Mouse (Mus musculus) MEL (cell line): Measurements from ENCODE around the gene Mt2. TPM values are rescaled to one million over a fixed set of nuclear protein-coding genes. Genes with fewer than 3 reads are reported as not detected.
A peak's percentile ranks its signal among the peaks of the same experiment; 100 is the strongest.

Experiments
- CTCF ChIP-seq, 3 experiments: IDR thresholded peaks in 2 of 3; conservative IDR thresholded peaks in 1 of 3; 2 replicates each; pipeline ENCODE4 v1.5.1; 2011 to 2012; ENCODE audit warnings: low read length in 3 of 3, low read depth in 2 of 3, mild to moderate bottlenecking in 2 of 3, improper control_type of control experiment in 1 of 3, inconsistent platforms in 1 of 3, mixed read lengths in 1 of 3, moderate library complexity in 1 of 3; ENCODE audit not compliant: control insufficient read depth in 1 of 3, insufficient read depth in 1 of 3, poor library complexity in 1 of 3, severe bottlenecking in 1 of 3
- EP300 ChIP-seq, 2 experiments: IDR thresholded peaks; 2 replicates each; pipeline ENCODE4 v1.6.1; 2011; ENCODE audit warnings: improper control_type of control experiment in 2 of 2, low read length in 2 of 2, low read depth in 1 of 2, mild to moderate bottlenecking in 1 of 2
- ETS1 ChIP-seq: IDR thresholded peaks from 2 replicates; pipeline ENCODE4 v1.6.1; 2012; ENCODE audit warnings: low read depth, mild to moderate bottlenecking, inconsistent platforms, low read length, improper control_type of control experiment, moderate library complexity
- MXI1 ChIP-seq: IDR thresholded peaks from 2 replicates; pipeline ENCODE4 v1.6.1; 2011; ENCODE audit warnings: mild to moderate bottlenecking, low read depth, low read length, improper control_type of control experiment
- POLR2AphosphoS5 ChIP-seq: IDR thresholded peaks from 2 replicates; pipeline ENCODE4 v1.6.1; 2012; ENCODE audit warnings: low read depth, borderline replicate concordance, mild to moderate bottlenecking, inconsistent platforms, low read length, moderate library complexity, mixed read lengths
- SIN3A ChIP-seq: IDR thresholded peaks from 2 replicates; pipeline ENCODE4 v1.6.1; 2012; ENCODE audit warnings: low read length, improper control_type of control experiment, inconsistent platforms
- TBP ChIP-seq: IDR thresholded peaks from 2 replicates; pipeline ENCODE4 v1.8.0; 2011; ENCODE audit warnings: low read depth, low read length, improper control_type of control experiment
- TCF12 ChIP-seq: IDR thresholded peaks from 2 replicates; pipeline ENCODE4 v1.6.1; 2014; ENCODE audit warnings: low read depth, mild to moderate bottlenecking, inconsistent platforms, low read length, improper control_type of control experiment, moderate library complexity
- polyA plus RNA-seq, 2 experiments: library from polyadenylated mRNA; stranded (reverse) in 1 of 2; unstranded in 1 of 2; fragments of >175 nt in 1 of 2; fragments of >200 nt in 1 of 2; gene quantifications; 2 replicates each; pipeline versions ENCODE4 v1.2.1 to v1.2.4; 2012; ENCODE audit warnings: low replicate concordance in 2 of 2, low read depth in 1 of 2; ENCODE audit not compliant: insufficient read length in 2 of 2, insufficient read depth in 1 of 2, missing spikeins in 1 of 2
- total RNA-seq: library from RNA; depleted of rRNA; stranded (reverse); fragments of 300-350 nt; gene quantifications from 2 replicates; pipeline ENCODE4 v1.2.3, GENCODE M21; 2012; rRNA removed

Mt2 gene
- total and polyA plus RNA-seq, 3 experiments = 469 to 2,013 TPM; not detected in 1

DNA sequence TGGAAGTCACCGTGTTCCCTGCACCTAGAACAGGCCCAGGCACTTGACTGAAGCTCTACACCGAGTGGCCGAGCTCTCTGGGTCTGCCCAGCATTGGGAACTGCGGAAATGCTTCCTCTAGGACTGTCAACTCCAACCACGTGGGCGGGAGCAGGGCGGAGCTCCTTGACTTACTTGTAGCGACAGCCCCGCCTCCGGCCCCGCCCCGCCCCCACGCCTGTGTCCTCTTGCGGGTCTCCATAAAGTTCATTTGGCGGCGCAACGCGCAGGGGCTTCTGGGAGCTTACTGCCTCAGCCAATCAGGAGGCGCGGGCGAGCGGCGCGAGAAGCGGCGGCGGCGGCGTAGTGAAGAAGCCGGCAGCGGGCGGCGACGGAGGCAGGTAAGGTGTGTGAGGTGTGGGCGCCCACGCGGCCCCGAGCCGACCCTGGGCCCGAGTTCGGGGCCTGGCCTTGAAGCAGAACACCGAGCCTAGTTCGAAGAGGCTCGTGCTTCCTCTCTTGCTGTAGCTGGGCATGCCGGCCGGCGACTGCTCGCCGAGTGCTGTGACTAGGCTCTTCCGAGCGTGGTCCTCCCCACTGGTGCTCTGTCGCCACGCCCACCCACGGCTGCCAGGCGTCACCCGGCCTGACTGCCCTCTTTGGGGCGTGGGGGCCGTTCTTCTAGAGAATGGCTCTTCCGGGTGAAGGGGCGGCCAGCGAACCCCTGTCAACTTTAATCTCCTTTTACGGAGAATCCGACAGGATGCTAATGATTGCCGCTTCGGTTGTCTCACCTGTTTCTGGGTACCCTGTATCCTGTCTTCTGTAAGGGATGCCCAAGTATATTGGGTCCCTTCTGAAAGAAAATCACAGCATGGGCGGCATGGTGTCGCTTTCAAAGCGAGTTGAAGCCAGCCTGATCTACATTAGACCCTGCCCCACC, 42.0 kb downstream of the Mt2 start, which contains the start of gene Nup93 (continued):
- TF ChIP-seq TCF12 (peak; percentile 33), MXI1 (peak; percentile 98), CTCF (IDR thresholded peaks at IDR 0.05 in 2 of 3, conservative IDR thresholded peaks at IDR 0.05 in 1 of 3; ENCODE audit: control insufficient read depth in 1 of 3, insufficient read depth in 1 of 3, low read depth in 2 of 3, low read length in 3 of 3, poor library complexity in 1 of 3, severe bottlenecking in 1 of 3) (no peak), TBP (no peak), SIN3A (peak; percentile 85), POLR2AphosphoS5 (no peak), EP300 (IDR thresholded peaks at IDR 0.05; ENCODE audit: low read depth in 1 of 2, low read length in 2 of 2) (0 out of 4 replicates have a peak, but pooled peaks of 1 of the 2 experiments have one; percentile 7), ETS1 (no peak)
- TF ChIP-seq, all 39 proteins: peak for 16

Other genes with a start within 250 kb of the Mt2 start
- gene Amfr, start 159.8 kb upstream of the Mt2 start, total RNA-seq = 82.7 and 90.0 TPM in 2 replicates
- gene Amfr, start 159.8 kb upstream of the Mt2 start, polyA plus RNA-seq = 100 to 1,000 TPM in 1 of 2 experiments, 10 to 100 TPM in 1; 80.1 to 292 TPM
- 157 and 162 TPM in 2 replicates for gene Nudt21, start 135.6 kb upstream of the Mt2 start, total RNA-seq
- gene Nudt21, start 135.6 kb upstream of the Mt2 start, polyA plus RNA-seq = 100 to 1,000 TPM in 1 of 2 experiments, not detected in 1; 118 TPM
- gene Ogfod1, start 135.5 kb upstream of the Mt2 start, total RNA-seq = 16.0 and 16.3 TPM in 2 replicates
- 10 to 100 TPM in 1 of 2 experiments, not detected in 1; 30.0 TPM for gene Ogfod1, start 135.5 kb upstream of the Mt2 start, polyA plus RNA-seq
- gene Bbs2, start 73.7 kb upstream of the Mt2 start, total RNA-seq = 3.4 and 4.3 TPM in 2 replicates
- gene Bbs2, start 73.7 kb upstream of the Mt2 start, polyA plus RNA-seq = 1 to 10 TPM in 1 of 2 experiments, not detected in 1; 6.8 TPM
- gene Mt4, start 35.5 kb upstream of the Mt2 start, total RNA-seq = not detected in 2 replicates
- gene Mt4, start 35.5 kb upstream of the Mt2 start, polyA plus RNA-seq = not detected
- gene Mt3, start 20.1 kb upstream of the Mt2 start, total RNA-seq = not detected in 2 replicates
- gene Mt3, start 20.1 kb upstream of the Mt2 start, polyA plus RNA-seq = not detected
- gene Mt1, start 6.4 kb downstream of the Mt2 start, total RNA-seq = 1,017 and 1,342 TPM in 2 replicates
- 1,000 to 10,000 TPM; 1,189 to 2,940 TPM for gene Mt1, start 6.4 kb downstream of the Mt2 start, polyA plus RNA-seq
- 71.6 and 75.5 TPM in 2 replicates for gene Nup93, start 41.9 kb downstream of the Mt2 start, total RNA-seq
- gene Nup93, start 41.9 kb downstream of the Mt2 start, polyA plus RNA-seq = 100 to 1,000 TPM; 110 to 292 TPM
- not detected in 2 replicates for gene Slc12a3, start 156.5 kb downstream of the Mt2 start, total RNA-seq
- not detected for gene Slc12a3, start 156.5 kb downstream of the Mt2 start, polyA plus RNA-seq
- 66.9 and 90.6 TPM in 2 replicates for gene Herpud1, start 213.8 kb downstream of the Mt2 start, total RNA-seq
- gene Herpud1, start 213.8 kb downstream of the Mt2 start, polyA plus RNA-seq = 10 to 100 TPM in 1 of 2 experiments, not detected in 1; 66.1 TPM